Mouse (Mus musculus) spleen, postnatal 4 days (tissue): Measurements from ENCODE around the gene Hspb8.
"Not testable (repeated sequence)": the region's sequence is repeated elsewhere in the genome, so short reads cannot be mapped to it uniquely, and the experiment has no call there.

Experiments
- DNase-seq, 2 experiments: peaks; one replicate each; pipeline ENCODE4 v3.0.0; 2022; ENCODE audit warnings: low spot score in 2 of 2

Gene Hspb8

DNA sequence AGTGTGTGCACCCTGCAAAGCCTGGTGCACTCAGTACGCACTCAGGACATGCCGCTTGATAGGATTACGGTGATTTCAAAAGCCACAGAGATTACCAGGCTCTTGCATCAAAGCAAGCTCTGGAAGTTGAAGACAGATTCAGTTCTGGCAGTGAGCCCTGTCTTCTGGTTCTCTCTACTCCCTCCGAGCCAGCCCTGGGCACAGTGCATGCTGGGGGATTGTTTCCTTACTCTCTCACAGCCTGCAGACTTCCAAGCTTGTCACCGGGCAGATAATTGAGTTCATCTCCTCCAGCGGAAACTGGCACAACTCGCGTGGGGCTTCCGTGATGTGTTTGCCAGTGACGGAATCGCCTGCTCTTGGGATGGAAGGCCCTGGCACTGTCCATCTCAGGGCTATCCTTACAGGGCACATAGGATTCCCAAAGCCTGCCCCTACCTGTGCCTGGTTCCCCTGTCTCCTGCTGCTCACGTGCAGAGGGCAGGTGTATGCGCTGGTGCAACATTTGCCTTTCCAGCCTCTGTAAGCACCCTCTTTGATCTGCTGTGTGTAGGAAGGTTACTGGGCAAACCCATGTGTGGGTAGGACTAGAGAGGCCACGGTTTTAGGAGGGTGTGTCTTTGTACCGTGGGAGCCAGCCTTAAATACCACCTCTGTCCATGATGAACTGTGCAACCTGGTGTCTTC lies 32.7 kb downstream of the Hspb8 start:
- no peak for DNase-seq

DNA sequence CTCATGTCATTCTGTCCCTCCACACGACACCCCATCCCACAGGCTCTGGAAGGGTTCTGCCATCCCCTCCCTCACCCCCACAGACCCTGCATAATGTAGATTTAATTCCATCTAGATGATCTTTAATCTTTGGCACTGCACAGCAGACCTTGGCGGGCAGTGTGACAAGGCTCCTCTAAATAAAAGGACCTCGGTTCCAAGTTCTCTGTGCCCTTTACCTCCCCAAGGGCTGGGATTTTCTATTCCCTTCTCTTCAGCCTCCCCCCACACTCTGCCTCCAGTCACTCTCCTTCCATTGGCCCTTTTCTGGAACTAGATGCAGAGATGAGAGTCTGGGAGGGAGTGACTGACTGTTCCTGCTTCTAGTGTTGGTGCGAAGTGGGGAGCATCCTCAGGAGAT lies 33.3 kb downstream of the Hspb8 start:
- DNase-seq: no peak

- DNase-seq: no peak
These were observed 35.2 kb downstream of the Hspb8 start for GRCm38 (mm10) chr5:116387302-116387935.

DNA sequence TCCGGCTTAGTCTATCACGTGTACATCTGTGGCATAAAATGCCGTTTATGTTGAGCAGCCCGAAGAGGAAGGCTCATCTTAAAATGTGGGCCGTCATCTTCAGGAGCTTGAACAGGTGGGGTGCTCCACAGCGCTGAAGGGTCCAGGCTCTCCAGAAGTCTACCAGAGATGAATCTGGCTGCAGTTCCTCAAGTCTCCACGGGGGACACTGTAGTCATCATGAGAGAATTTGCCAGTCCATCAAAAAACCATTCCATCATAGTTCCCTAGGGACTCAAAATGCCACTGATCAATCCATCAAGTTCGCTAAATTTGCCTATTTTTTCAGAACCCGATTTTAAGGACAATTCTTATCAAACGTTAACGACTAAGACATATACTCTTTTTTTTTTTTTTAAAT lies 36.6 kb downstream of the Hspb8 start:
- DNase-seq: peak in 1 of 2 experiments; percentile 23

DNA sequence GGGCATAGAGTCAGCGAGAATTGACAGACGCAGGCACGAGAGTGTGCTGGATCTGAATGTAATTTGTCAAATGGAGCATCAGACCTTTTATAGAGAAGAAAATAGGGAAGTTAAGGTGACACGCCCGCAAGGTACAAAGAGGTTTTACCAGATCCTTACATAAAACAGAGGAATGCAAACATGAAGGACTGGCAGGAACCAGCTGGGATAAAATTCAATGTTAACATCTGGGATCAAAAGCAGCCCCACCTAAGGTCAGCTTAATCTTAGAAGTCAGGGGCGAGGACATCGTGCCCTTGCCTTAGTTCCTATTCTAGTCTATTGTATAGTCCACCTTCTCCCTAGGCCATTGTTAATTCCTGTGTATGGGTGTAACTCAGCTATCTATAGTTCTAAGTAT lies 40.0 kb downstream of the Hspb8 start:
- not testable (repeated sequence) for DNase-seq

DNA sequence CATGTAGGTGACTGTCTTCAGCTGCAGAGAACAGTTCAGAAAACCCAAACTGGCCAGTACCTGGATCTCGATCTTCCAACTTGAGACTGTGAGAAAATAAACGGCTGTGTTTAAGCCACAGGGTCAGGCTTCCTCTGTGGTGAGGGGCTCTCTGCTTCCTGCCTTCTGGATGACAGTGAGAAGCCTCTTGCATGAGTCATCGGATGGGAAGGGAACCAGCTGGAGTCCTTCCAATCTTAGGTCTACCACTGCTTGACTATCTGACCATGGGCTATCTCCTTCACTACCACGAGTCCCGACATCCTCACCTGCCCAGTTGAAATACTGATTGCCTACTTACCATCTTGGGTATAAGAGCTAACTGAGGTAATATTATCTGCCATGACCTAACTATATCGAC lies 40.9 kb downstream of the Hspb8 start:
- DNase-seq: no peak

GRCm38 (mm10) chr5:116381217-116381616 lies 41.4 kb downstream of the Hspb8 start:
- DNase-seq: no peak

GRCm38 (mm10) chr5:116380384-116380783 lies 42.3 kb downstream of the Hspb8 start:
- DNase-seq: no peak

DNA sequence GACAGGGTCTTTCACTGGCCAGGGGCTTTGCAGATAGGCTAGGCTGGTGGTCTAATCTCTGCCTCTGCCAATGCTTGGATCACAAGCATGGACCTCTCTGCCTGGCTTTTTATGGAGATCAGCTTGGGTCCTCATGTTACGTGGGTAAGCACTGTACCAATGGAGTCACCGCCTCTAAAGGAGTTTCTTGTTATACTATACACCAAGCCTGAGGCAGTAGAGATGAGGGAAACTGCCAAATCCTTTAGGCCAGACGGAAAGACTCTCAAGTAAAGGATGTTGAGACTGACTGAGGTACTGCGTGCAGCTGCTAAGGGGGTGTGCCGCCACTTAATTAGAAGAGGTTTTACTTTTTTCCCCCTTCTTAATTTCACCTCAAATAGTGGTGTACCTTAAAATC lies 43.8 kb downstream of the Hspb8 start:
- DNase-seq: no peak

- DNase-seq: no peak
These were observed 54.7 kb downstream of the Hspb8 start for GRCm38 (mm10) chr5:116367923-116368322.

DNA sequence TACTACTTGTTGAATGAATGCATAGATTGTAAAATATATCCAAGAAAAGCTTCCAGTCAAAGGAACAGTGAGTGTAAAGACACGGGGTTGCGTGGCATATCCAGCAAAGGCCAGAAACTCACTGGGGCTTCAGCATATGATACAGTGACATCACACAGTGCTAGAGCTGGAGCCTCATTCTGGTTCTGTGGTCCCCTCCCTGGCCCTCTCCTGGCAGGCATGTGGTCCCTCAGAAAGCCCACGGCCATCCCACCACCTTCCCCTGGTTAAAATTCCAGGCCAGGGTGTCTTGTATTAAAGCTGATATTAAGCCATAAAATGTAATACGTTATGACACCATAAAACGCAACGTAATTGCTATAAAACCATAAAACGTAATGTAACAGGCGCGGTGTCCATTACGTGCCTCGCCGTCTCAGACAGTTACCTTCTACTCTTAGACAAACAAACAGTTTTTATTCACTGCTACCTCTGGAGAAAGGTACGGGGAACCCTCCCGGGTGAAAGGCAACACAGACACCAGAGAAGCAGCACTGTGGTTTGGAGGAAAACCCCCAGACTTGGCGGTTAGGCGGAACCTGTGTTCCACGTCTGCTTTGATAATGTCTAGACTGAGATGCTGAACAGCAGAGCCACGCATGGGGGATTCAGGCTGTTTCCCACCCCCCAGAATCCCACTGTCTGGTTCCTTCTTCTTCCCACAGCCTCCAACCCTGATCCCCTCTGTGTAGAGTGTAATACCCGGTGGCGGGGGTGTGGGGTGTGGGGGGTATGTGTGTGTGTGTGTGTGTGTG lies 55.6 kb downstream of the Hspb8 start:
- DNase-seq: no peak

GRCm38 (mm10) chr5:116361342-116361741 lies 61.3 kb downstream of the Hspb8 start:
- DNase-seq: no peak

DNA sequence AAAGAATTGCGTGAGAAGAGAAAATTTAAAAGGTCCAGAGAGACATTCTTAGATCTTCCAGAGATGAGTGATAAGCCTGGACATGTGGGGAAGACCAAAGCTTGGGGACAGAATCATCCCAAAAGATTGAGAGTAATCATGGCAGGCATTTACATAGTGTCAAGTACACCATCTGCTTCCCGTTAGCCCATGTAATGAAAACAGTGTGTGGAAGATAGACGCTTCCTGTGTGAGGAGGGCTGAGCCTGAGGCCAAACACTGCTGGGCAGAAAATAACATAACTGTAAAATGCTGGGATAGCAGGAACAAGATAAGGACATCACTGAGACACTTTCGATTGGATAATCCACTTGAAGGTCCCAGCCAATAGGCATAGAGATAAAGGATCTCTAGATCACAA lies 61.9 kb downstream of the Hspb8 start:
- DNase-seq: no peak
